Mouse (Mus musculus): ENCODE measurements around the gene Dnajc10.

The Dnajc10 gene

GRCm38 (mm10) chr2:80315242-80316161 lies at the start of gene Dnajc10:
Gene Dnajc10, plus strand, starts transcription at chr2:80315466.
- peak; percentile 82 to 84 for DNase-seq (ENCODE audit: low spot score in 2 of 2)

GRCm38 (mm10) chr2:80266894-80267293 lies 48.4 kb upstream of the Dnajc10 start:
- DNase-seq (ENCODE audit: low spot score in 2 of 2) = peak in 1 of 2 experiments; percentile 35

- DNase-seq (ENCODE audit: low spot score in 2 of 2) = peak in 1 of 2 experiments; percentile 22
Measured at GRCm38 (mm10) chr2:80268053-80268452, 47.2 kb upstream of the Dnajc10 start.

GRCm38 (mm10) chr2:80271431-80271830 lies 43.8 kb upstream of the Dnajc10 start:
- DNase-seq (ENCODE audit: low spot score in 2 of 2) = no peak

GRCm38 (mm10) chr2:80273038-80273437 lies 42.2 kb upstream of the Dnajc10 start:
- no peak for DNase-seq (ENCODE audit: low spot score in 2 of 2)

GRCm38 (mm10) chr2:80273763-80274162 lies 41.5 kb upstream of the Dnajc10 start:
- no peak for DNase-seq (ENCODE audit: low spot score in 2 of 2)

GRCm38 (mm10) chr2:80275136-80275535 lies 40.1 kb upstream of the Dnajc10 start:
- DNase-seq (ENCODE audit: low spot score in 2 of 2) = no peak

- no peak for DNase-seq (ENCODE audit: low spot score in 2 of 2)
Measured at GRCm38 (mm10) chr2:80282214-80282613, 33.1 kb upstream of the Dnajc10 start.

GRCm38 (mm10) chr2:80286397-80286796 lies 28.9 kb upstream of the Dnajc10 start:
- DNase-seq (ENCODE audit: low spot score in 2 of 2) = no peak

- DNase-seq (ENCODE audit: low spot score in 2 of 2) = no peak
Measured at GRCm38 (mm10) chr2:80292172-80292571, 23.1 kb upstream of the Dnajc10 start, which contains the start of gene Prdx6b. Gene Prdx6b, plus strand, starts transcription at chr2:80292472.

GRCm38 (mm10) chr2:80298334-80298733 lies 16.9 kb upstream of the Dnajc10 start:
- no peak for DNase-seq (ENCODE audit: low spot score in 2 of 2)

- no peak for DNase-seq (ENCODE audit: low spot score in 2 of 2)
Measured at GRCm38 (mm10) chr2:80300806-80301205, 14.5 kb upstream of the Dnajc10 start.

- no peak for DNase-seq (ENCODE audit: low spot score in 2 of 2)
Measured at GRCm38 (mm10) chr2:80303957-80304356, 11.3 kb upstream of the Dnajc10 start.

- DNase-seq (ENCODE audit: low spot score in 2 of 2) = no peak
Measured at GRCm38 (mm10) chr2:80307701-80308100, 7.6 kb upstream of the Dnajc10 start.

GRCm38 (mm10) chr2:80309775-80310174 lies 5.5 kb upstream of the Dnajc10 start:
- DNase-seq (ENCODE audit: low spot score in 2 of 2) = no peak

- DNase-seq (ENCODE audit: low spot score in 2 of 2) = no peak
Measured at GRCm38 (mm10) chr2:80310772-80311171, 4.5 kb upstream of the Dnajc10 start.

- DNase-seq (ENCODE audit: low spot score in 2 of 2) = no peak
Measured at GRCm38 (mm10) chr2:80311350-80311749, 3.9 kb upstream of the Dnajc10 start.

- DNase-seq (ENCODE audit: low spot score in 2 of 2) = no peak
Measured at GRCm38 (mm10) chr2:80314201-80314600, 1.1 kb upstream of the Dnajc10 start.

- DNase-seq (ENCODE audit: low spot score in 2 of 2) = no peak
Measured at GRCm38 (mm10) chr2:80314854-80315241, 418 bp upstream of the Dnajc10 start.

GRCm38 (mm10) chr2:80322878-80323277 lies 7.6 kb downstream of the Dnajc10 start:
- DNase-seq (ENCODE audit: low spot score in 2 of 2) = no peak

GRCm38 (mm10) chr2:80325779-80326178 lies 10.5 kb downstream of the Dnajc10 start:
- DNase-seq (ENCODE audit: low spot score in 2 of 2) = no peak

GRCm38 (mm10) chr2:80327272-80327671 lies 12.0 kb downstream of the Dnajc10 start:
- no peak for DNase-seq (ENCODE audit: low spot score in 2 of 2)

GRCm38 (mm10) chr2:80328961-80329653 lies 13.8 kb downstream of the Dnajc10 start:
- no peak for DNase-seq (ENCODE audit: low spot score in 2 of 2)

Measured in thymus, postnatal 10 days (tissue).